Mouse (Mus musculus): Measurements from ENCODE around the gene Tm2d1. TPM values are rescaled to one million over a fixed set of nuclear protein-coding genes. Genes with fewer than 3 reads are reported as not detected.
"Not testable (repeated sequence)": the region's sequence is repeated elsewhere in the genome, so short reads cannot be mapped to it uniquely, and the experiment has no call there.

The Tm2d1 gene
- total RNA-seq (2021) = 10 to 100 TPM; 42.1 to 42.4 TPM
- 13.8 and 23.6 TPM in 2 replicates for polyA plus RNA-seq (2012; rRNA removed)
- long read RNA-seq, transcript Tm2d1-202 (7 exons, 1,027 nt) = major isoform, 42 of 45 reads
- long read RNA-seq, partial matches to known transcripts = 0 of 45 reads
- long read RNA-seq, other reads (novel, unspliced or antisense) = 2 of 45 reads

DNA sequence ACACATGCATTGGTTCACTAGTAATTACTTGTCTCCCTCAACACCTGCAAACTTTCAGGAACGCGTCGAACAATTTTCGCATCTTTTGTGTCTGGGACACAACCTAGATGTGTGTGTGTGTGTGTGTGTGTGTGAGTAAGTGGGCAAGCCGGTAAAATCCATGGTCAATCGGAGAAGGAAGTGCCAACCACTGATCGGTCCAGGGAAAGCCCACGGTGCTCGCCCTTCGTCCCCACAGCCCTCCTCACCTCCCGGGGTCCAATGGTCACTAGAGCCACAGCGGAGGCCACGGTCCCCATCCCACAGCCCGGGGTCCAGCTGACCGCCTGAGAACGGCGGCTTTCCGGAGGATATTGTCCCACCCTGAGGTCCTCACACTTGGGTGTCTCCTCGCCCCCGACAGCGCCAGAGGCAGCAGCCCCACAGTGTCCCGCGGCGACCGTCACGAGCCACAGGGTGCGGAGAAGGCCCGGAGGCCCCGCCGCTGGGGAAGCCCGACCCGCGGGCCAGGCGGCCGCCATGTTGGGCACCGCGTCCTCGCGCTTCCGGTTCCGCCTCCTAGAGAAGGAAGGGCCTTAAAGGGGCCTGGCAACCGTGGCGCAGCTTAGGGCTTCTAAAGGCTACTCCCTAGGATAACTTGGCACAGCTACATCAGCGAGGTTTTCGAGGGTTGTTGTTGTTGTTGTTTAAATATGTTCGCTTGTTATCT lies at the start of gene Tm2d1:
Gene Tm2d1 (minus strand): TSS at position 591 of the 709 bp plus-strand sequence.
- peak; percentile 90 for DNase-seq

DNA sequence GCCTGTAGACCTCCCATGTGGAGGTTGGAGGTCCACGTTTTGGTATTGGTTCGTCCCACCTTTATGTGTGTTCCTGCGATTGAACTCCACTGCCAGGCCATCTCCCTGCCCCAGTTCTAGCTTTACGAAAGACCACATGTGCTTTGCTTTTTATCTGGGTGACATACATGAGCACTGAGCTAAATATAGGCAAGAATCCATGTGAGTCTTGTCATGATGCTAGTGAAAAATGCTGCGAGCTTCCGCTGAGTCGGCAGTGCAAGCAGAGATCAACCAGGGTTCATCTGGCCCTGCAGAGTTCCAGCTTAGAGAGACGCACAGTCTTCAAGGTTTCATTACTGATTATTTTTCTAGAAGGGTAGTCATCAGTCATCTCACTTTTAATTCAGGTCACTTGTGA lies 45.3 kb upstream of the Tm2d1 start:
- DNase-seq = no peak

- not testable (repeated sequence) for DNase-seq
These were observed 32.0 kb upstream of the Tm2d1 start for GRCm38 (mm10) chr4:98415150-98415549.

GRCm38 (mm10) chr4:98408455-98408854 lies 25.3 kb upstream of the Tm2d1 start:
- DNase-seq = no peak

DNA sequence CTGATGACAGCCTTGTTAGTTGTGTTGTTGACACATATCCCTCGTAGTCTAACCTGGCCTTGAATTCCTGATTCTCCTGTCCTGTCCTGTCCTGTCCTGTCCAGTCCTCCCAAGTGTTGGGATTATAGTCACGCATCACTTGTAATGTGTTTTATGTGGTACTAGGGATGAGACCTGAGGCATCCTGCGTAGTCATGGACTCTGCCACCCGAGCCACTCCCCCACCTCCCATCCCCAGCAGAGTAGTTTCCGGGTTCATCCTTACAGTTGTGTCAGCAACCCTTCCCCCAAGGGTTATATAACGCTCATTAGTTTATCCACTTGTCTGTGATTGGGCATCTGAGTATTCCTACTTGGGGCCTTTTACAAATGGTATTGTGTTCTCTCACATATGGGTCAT lies 21.3 kb upstream of the Tm2d1 start:
- no peak for DNase-seq

- DNase-seq = no peak
These were observed 20.4 kb upstream of the Tm2d1 start for GRCm38 (mm10) chr4:98403492-98403891.

GRCm38 (mm10) chr4:98401584-98401962 lies 18.5 kb upstream of the Tm2d1 start:
- no peak for DNase-seq

DNA sequence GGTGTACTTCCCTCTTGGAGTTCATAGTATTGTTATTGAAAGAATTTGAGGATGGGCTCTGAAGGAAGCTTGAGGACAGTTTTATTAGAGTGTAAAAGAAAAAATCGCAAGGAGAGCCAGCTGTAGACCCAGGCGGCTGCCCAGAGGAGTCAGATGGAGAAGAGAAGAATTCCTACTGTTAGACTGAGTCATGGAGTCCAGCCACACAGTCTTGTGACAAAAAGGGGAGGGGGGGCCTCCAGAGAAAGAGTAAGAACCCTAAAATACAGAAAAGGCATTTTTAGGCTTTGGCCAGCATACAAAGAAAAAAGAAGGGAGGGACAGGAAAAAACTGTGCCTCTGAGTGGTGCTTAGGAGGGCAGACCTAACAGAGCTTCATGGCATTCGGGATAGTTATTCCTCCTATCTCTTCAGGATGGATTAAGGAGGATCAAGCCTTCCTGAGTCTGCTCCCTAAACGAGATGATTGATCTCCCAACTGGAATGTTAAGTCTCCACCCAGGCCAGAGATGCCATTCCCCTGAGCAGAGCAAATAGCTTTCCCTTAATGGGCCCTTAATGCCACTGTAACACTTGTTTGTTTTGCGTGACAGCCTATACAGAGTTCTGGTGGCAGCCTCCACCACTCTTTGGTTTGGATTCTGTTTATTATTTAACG lies 17.9 kb upstream of the Tm2d1 start:
- DNase-seq = no peak

GRCm38 (mm10) chr4:98395690-98396437 lies 12.8 kb upstream of the Tm2d1 start, which contains the start of gene Patj:
TSS of gene Patj (plus strand) at chr4:98395785.
- DNase-seq = peak; percentile 80

DNA sequence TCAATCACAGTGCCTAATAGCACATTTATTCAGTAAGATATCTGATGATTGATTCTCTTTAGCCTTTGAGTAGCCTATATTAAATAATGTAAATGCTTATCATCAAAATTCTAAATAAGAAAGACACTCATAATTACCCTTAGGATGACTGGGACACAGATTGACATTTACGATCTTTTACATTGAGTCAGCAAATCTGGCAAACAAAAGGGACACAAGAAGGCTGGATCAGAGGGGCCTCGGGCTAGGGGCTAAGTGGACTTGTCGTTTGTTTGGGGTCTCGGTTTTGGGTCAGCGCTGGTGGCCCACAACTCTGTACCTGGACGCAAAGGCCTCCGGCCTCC lies 12.2 kb upstream of the Tm2d1 start:
- no peak for DNase-seq

GRCm38 (mm10) chr4:98385036-98385435 lies 1.9 kb upstream of the Tm2d1 start:
- DNase-seq = no peak

- DNase-seq = no peak
These were observed 6.2 kb downstream of the Tm2d1 start for GRCm38 (mm10) chr4:98376943-98377342.

- DNase-seq = no peak
These were observed 7.7 kb downstream of the Tm2d1 start for GRCm38 (mm10) chr4:98375401-98375800.

DNA sequence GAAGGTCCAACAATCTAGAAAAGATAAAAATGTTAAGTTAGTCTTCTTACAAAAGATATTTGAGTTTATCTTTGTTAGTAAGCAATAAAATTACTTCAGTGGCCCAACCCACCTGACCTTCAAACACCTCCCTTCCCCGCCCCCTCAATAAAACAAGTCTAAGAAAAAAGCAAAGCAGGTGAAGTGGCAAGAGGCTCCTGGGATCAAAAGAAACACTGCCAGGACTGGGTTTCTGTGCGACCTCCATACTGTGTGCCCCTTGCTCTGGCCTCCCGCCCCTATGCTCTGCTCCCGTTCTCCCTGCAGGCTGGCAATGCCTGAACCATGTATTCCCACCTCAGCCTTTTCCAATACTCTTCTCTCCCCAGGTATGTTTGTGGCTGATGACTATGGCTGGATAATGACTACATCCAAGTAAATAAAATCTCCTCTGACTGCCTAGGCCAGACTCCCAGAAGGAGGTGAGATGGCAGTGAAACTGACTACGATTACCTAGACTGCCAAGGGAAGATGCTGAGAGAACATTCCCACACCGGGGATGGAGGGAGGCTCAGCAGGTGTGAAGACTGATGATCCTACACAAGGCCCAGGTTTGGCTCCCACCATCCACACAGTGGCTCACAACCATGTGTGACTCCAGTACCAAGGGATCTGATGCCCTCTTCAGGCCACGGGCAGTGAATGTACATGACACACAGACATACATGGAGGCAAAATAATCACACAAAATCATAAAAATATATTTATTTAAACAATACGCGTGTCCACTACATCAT lies 24.9 kb downstream of the Tm2d1 start:
- DNase-seq = no peak

DNA sequence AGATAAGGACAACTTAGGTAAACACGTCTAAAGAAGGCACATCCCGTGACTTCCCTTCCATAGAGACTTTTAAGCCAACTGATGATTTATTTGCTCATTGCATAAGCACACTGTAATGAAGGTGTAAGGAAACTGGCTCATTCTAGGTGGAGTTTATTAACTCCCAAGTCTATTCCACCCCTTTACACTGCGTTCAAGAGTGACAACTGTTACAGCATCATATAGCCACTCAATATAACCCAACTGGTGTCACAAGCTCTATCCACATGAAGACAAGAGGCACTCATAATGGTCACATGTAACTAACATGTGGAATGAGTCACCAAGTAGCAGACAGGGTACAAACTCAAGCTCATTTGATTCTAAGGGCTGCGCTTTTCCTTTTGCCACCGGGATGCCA lies 34.5 kb downstream of the Tm2d1 start:
- DNase-seq = no peak

GRCm38 (mm10) chr4:98345783-98346182 lies 37.3 kb downstream of the Tm2d1 start:
- DNase-seq = no peak

DNA sequence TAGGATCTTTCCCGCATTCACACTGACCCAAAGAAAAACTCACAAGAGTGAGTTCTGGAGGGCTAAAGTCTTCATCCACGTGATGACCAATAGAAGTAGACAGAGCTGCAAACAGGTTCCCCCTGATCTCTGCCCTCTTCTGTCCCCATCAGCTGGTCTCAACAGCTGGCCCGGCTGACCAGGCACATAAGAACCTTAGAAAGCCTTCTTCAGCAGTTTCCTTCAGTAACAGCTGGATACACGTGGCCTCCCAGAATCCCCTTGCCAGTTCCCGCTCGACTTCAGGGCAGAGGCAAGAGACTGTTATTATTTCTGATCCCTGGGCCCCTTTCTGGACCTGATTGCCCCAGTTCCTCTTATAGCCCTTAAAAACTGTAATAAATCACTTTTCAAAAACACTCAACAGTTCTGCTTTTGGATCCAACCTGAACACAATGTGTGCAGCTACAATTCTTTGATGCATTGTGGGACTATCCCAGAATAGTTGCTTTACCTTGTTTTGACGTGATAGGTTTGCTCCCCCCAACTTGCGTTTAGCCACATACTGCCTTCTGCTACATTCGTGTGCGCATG lies 43.0 kb downstream of the Tm2d1 start:
- no peak for DNase-seq

DNA sequence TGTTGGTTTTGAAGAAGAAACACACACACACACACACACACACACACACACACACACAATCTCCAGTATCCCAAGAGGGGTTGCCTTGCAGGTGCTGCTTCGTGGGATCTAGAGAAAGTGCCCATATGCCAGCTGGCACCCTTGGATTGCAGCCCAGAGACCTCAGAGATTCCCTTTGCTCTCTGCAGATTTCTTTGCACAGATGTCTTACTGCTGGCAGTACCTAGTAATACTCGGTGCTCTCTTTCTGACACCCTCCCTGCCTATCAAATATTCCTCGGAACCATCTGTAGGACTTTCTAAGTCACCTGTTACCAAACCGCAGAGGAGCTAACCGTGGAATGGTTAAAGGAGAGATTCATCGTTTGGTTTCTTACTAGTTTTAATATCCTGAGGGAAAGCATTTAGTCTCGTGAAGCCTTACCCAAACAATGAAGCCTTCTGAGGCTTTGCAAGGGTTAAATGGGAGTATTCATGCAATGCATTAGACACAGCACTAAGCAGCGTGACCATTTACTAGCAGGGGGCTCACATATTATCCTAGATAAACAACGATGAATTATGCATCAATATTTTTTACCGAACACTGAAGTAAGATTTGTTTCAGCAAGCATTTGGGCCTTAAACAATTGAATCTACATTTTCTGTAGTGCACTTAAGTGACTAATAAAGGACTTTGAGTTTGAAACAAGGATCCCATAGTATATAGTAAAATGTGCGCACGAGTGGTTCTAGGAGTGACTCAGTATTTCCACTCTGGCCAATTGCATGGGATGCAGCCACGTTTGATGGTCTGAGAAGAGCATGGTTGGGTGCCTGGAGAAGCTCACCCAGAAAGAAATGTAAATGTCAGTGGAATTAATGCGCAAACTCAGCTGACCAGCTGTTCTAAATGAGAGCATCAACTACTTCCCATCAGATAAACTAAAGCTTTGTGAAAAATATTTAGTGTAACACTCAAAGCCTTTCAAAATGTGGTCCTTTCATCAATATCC lies 44.2 kb downstream of the Tm2d1 start:
- DNase-seq = no peak

DNA sequence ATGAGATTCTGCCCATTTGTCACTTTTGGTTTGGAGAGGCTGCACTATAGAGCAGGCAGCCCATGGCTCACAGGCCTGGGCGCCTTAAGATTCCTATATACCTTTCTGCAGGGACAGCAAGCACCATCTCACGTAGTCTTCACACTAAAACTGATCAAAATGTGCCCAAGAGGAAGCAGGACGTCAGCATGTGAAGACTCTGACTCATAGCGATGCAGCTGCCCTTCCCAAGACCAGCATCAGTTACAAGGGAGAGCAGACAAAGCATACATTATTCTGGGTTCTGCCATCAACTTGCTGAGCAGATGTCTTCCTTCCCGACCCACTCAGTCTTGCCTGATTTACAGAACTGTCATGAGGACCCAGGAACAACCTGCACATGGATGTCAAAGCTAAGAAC lies 45.9 kb downstream of the Tm2d1 start:
- no peak for DNase-seq

DNA sequence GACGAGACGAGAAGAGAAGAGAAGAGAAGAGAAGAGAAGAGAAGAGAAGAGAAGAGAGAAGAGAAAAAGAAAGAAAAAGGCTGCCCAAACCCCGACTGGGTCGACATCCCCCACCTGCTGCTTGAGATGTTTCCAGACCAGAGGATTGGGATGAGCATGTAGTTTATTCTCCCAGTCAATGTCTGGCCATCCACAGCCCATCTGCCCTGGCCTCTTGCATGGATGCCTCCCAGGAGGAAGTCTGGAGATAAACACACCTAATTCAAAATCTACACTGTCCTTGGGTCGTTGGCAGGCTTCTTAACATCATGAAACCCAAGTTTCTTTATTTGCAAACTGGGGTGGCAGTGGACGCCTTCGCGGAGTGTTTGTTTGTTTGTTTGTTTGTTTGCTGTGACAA lies 47.4 kb downstream of the Tm2d1 start:
- DNase-seq = no peak
